Mouse (Mus musculus): ENCODE measurements around the gene Cyp4a12b. TPM values are rescaled to one million over a fixed set of nuclear protein-coding genes. Genes with fewer than 3 reads are reported as not detected.
"Not testable (repeated sequence)": the region's sequence is repeated elsewhere in the genome, so short reads cannot be mapped to it uniquely, and the experiment has no call there.

Cyp4a12b gene
- polyA plus RNA-seq, 1 experiment from 2014 or later, result not detected

- not testable (repeated sequence) for ATAC-seq (ENCODE audit: insufficient read depth); H3K9me3 ChIP-seq (ENCODE audit: low read depth, low read length); H3K27ac ChIP-seq (ENCODE audit: low read depth); H3K36me3 ChIP-seq (ENCODE audit: insufficient read depth); H3K4me3 ChIP-seq (ENCODE audit: low read depth, low read length); H3K4me2 ChIP-seq; H3K4me1 ChIP-seq (ENCODE audit: insufficient read depth); H3K27me3 ChIP-seq (ENCODE audit: insufficient read depth, low read length); H3K9ac ChIP-seq
- DNase-seq, result peak; percentile 32
- peak; percentile 50 for TF ChIP-seq CTCF (IDR thresholded peaks at IDR 0.05; ENCODE audit: low read depth)
Observed at GRCm38 (mm10) chr4:115476051-115476450, 64.6 kb downstream of the Cyp4a12b start.

GRCm38 (mm10) chr4:115481006-115481652 is 69.7 kb downstream of the Cyp4a12b start:
- H3K9ac ChIP-seq, result no peak overlapping the region
- no peaks in the 10 kb centered on the region for H3K4me1 ChIP-seq (ENCODE audit: insufficient read depth)
- H3K27ac ChIP-seq (ENCODE audit: low read depth), result no peak overlapping the region
- H3K9me3 ChIP-seq (ENCODE audit: low read depth, low read length), result no peaks in the 10 kb centered on the region
- 60% methylated on average over 6 of the region's 6 CpGs for WGBS
- no peak overlapping the region for H3K4me3 ChIP-seq (ENCODE audit: low read depth, low read length)
- ATAC-seq (ENCODE audit: insufficient read depth) (no peak), DNase-seq (no peak)
- no peaks in the 10 kb centered on the region for H3K27me3 ChIP-seq (ENCODE audit: insufficient read depth, low read length)
- no peaks in the 10 kb centered on the region for H3K36me3 ChIP-seq (ENCODE audit: insufficient read depth)
- no peak for TF ChIP-seq CTCF (IDR thresholded peaks at IDR 0.05; ENCODE audit: low read depth)
- H3K4me2 ChIP-seq, result no peak overlapping the region

Other genes with a start within 250 kb of the Cyp4a12b start
- not detected in 2 replicates for gene Cyp4a29, start 169.5 kb upstream of the Cyp4a12b start, polyA plus RNA-seq (2014; fragmentation: Nextera tagmentation; extraction: Ambion mirVana)
- not detected in 2 replicates for gene Cyp4a12a, start 112.6 kb upstream of the Cyp4a12b start, polyA plus RNA-seq (2014; fragmentation: Nextera tagmentation; extraction: Ambion mirVana)
- gene Cyp4a30b, start 41.0 kb downstream of the Cyp4a12b start, polyA plus RNA-seq (2014; fragmentation: Nextera tagmentation; extraction: Ambion mirVana), result not detected in 2 replicates
- gene Cyp4a14, start 84.5 kb downstream of the Cyp4a12b start, polyA plus RNA-seq (2014; fragmentation: Nextera tagmentation; extraction: Ambion mirVana), result not detected in 2 replicates
- gene Cyp4a10, start 106.6 kb downstream of the Cyp4a12b start, polyA plus RNA-seq (2014; fragmentation: Nextera tagmentation; extraction: Ambion mirVana), result not detected in 2 replicates
- not detected in 2 replicates for gene Cyp4a31, start 152.0 kb downstream of the Cyp4a12b start, polyA plus RNA-seq (2014; fragmentation: Nextera tagmentation; extraction: Ambion mirVana)
- gene Cyp4a32, start 189.3 kb downstream of the Cyp4a12b start, polyA plus RNA-seq (2014; fragmentation: Nextera tagmentation; extraction: Ambion mirVana), result not detected in 2 replicates
- gene Cyp4b1, start 236.1 kb downstream of the Cyp4a12b start, polyA plus RNA-seq (2014; fragmentation: Nextera tagmentation; extraction: Ambion mirVana), result 7.6 and 10.9 TPM in 2 replicates